Mouse (Mus musculus) heart, postnatal 25 days (tissue): ENCODE data around the gene Pa2g4. TPM values are rescaled to one million over a fixed set of nuclear protein-coding genes. Genes with fewer than 3 reads are reported as not detected.

ENCODE experiments used
- DNase-seq: peaks from one replicate; pipeline ENCODE4 v3.0.0; 2022; ENCODE audit warnings: low spot score
- intact Hi-C: fragments of 180-260 bp; cut with DNase I; formaldehyde crosslinking; loops from one replicate; pipeline ENCODE4 v1.15.1; 2025
- total RNA-seq, 2 experiments: library from RNA; stranded (reverse); gene quantifications; 2 replicates each; pipeline ENCODE4 v1.2.3; 2021

Pa2g4 gene
- total RNA-seq, 2 experiments from 2014 or later = 45.8 to 48.6 TPM

- DNase-seq = no peak
- intact Hi-C loops = loop anchor here (5.0 kb wide), 2 partner anchors 38 to 48 kb away; partner anchors contain the start of gene Myl6b
Measured at GRCm38 (mm10) chr10:128544674-128545569, 20.9 kb downstream of the Pa2g4 start.

- no peak for DNase-seq
- intact Hi-C loops = loop anchor here (5.0 kb wide), 1 partner anchor 37 kb away; no protein-coding TSS in a partner anchor
Measured at GRCm38 (mm10) chr10:128544151-128544657, 21.6 kb downstream of the Pa2g4 start.

GRCm38 (mm10) chr10:128543100-128543499 lies 22.7 kb downstream of the Pa2g4 start:
- intact Hi-C loops = loop anchor here (5.0 kb wide), 1 partner anchor 36 kb away; no protein-coding TSS in a partner anchor

GRCm38 (mm10) chr10:128538340-128538870 lies 27.4 kb downstream of the Pa2g4 start:
- intact Hi-C loops = no loop called here
- DNase-seq = no peak

More at GRCm38 (mm10) chr10:128543100-128543499, 22.7 kb downstream of the Pa2g4 start:
- DNase-seq = no peak

- DNase-seq = peak; percentile 83
- intact Hi-C loops = loop anchor here (2.0 kb wide), 1 partner anchor 78 kb away; the partner anchor contains the start of gene Smarcc2
Measured at GRCm38 (mm10) chr10:128536266-128536940, 29.4 kb downstream of the Pa2g4 start.

- DNase-seq = no peak
- intact Hi-C loops = loop anchor here (2.0 kb wide), 2 partner anchors 17 to 77 kb away; partner anchors contain the start of gene Smarcc2
Measured at GRCm38 (mm10) chr10:128535624-128536265, 30.0 kb downstream of the Pa2g4 start.

GRCm38 (mm10) chr10:128535206-128535605 lies 30.6 kb downstream of the Pa2g4 start:
- intact Hi-C loops = loop anchor here (2.0 kb wide), 1 partner anchor 16 kb away; no protein-coding TSS in a partner anchor
- no peak for DNase-seq

- intact Hi-C loops = loop anchor here (5.0 kb wide), 2 partner anchors 34 to 64 kb away; partner anchors contain the start of gene Myl6
Measured at GRCm38 (mm10) chr10:128526366-128527356, 39.1 kb downstream of the Pa2g4 start.

GRCm38 (mm10) chr10:128525671-128526308 lies 40.0 kb downstream of the Pa2g4 start, which contains the start of gene Esyt1:
Esyt1 (minus strand) TSS chr10:128525871.
- intact Hi-C loops = loop anchor here (5.0 kb wide), 2 partner anchors 33 to 63 kb away; partner anchors contain the start of gene Myl6
- DNase-seq = peak; percentile 95

More at GRCm38 (mm10) chr10:128526366-128527356, 39.1 kb downstream of the Pa2g4 start:
- DNase-seq = no peak

GRCm38 (mm10) chr10:128524732-128525662 lies 40.8 kb downstream of the Pa2g4 start:
- intact Hi-C loops = loop anchor here (5.0 kb wide), 2 partner anchors 33 to 63 kb away; partner anchors contain the start of gene Myl6
- DNase-seq = no peak

- intact Hi-C loops = no loop called here
- DNase-seq = no peak
Measured at GRCm38 (mm10) chr10:128524111-128524731, 41.6 kb downstream of the Pa2g4 start.

GRCm38 (mm10) chr10:128522351-128522750 lies 43.4 kb downstream of the Pa2g4 start:
- DNase-seq = no peak

GRCm38 (mm10) chr10:128520591-128520990 lies 45.2 kb downstream of the Pa2g4 start:
- intact Hi-C loops = no loop called here

More at GRCm38 (mm10) chr10:128522351-128522750, 43.4 kb downstream of the Pa2g4 start:
- intact Hi-C loops = no loop called here

GRCm38 (mm10) chr10:128518833-128519232 lies 47.0 kb downstream of the Pa2g4 start:
- no peak for DNase-seq
- intact Hi-C loops = loop anchor here (2.0 kb wide), 1 partner anchor 16 kb away; no protein-coding TSS in a partner anchor

More at GRCm38 (mm10) chr10:128520591-128520990, 45.2 kb downstream of the Pa2g4 start:
- no peak for DNase-seq

GRCm38 (mm10) chr10:128516677-128517076 lies 49.1 kb downstream of the Pa2g4 start:
- no peak for DNase-seq
- intact Hi-C loops = no loop called here

GRCm38 (mm10) chr10:128516029-128516428 lies 49.8 kb downstream of the Pa2g4 start:
- no peak for DNase-seq
- intact Hi-C loops = no loop called here
